Mouse (Mus musculus): ENCODE measurements around the gene E2f2.

- TF ChIP-seq POLR2A (IDR thresholded peaks at IDR 0.05; ENCODE audit: borderline replicate concordance, low read depth, low read length), result no peak
- TF ChIP-seq CTCF (IDR thresholded peaks at IDR 0.05; ENCODE audit: low read depth, low read length), result no peak
These were observed 14.7 kb downstream of the E2f2 start for GRCm38 (mm10) chr4:136186739-136187472.
